Mouse (Mus musculus) retina, adult 2 months (tissue): Measurements from ENCODE around the gene Pla2g12b.
A peak's percentile ranks its signal among the peaks of the same experiment; 100 is the strongest.
"Not testable (repeated sequence)": the region's sequence is repeated elsewhere in the genome, so short reads cannot be mapped to it uniquely, and the experiment has no call there.

Experiments
- DNase-seq: peaks from one replicate; pipeline ENCODE4 v3.0.0-alpha.2; 2012; ENCODE audit warnings: low read depth, low spot score

Gene Pla2g12b

GRCm38 (mm10) chr10:59402899-59403792 is at the start of gene Pla2g12b:
TSS of gene Pla2g12b (plus strand) at chr10:59403660.
- DNase-seq: no peak

- no peak for DNase-seq
Observed at GRCm38 (mm10) chr10:59354120-59354519, 49.3 kb upstream of the Pla2g12b start.

GRCm38 (mm10) chr10:59355020-59355419 is 48.4 kb upstream of the Pla2g12b start:
- no peak for DNase-seq

- no peak for DNase-seq
Observed at GRCm38 (mm10) chr10:59358744-59359143, 44.7 kb upstream of the Pla2g12b start.

GRCm38 (mm10) chr10:59363208-59363607 is 40.3 kb upstream of the Pla2g12b start:
- DNase-seq: no peak

- no peak for DNase-seq
Observed at GRCm38 (mm10) chr10:59364551-59364950, 38.9 kb upstream of the Pla2g12b start.

- no peak for DNase-seq
Observed at GRCm38 (mm10) chr10:59365804-59366589, 37.5 kb upstream of the Pla2g12b start.

- no peak for DNase-seq
Observed at GRCm38 (mm10) chr10:59366746-59367145, 36.7 kb upstream of the Pla2g12b start.

- no peak for DNase-seq
Observed at GRCm38 (mm10) chr10:59367206-59367605, 36.3 kb upstream of the Pla2g12b start.

GRCm38 (mm10) chr10:59368729-59369128 is 34.7 kb upstream of the Pla2g12b start:
- DNase-seq: no peak

GRCm38 (mm10) chr10:59369426-59369825 is 34.0 kb upstream of the Pla2g12b start:
- no peak for DNase-seq

GRCm38 (mm10) chr10:59377906-59378305 is 25.6 kb upstream of the Pla2g12b start:
- DNase-seq: no peak

- DNase-seq: no peak
Observed at GRCm38 (mm10) chr10:59378728-59379127, 24.7 kb upstream of the Pla2g12b start.

- DNase-seq: no peak
Observed at GRCm38 (mm10) chr10:59379927-59380326, 23.5 kb upstream of the Pla2g12b start.

GRCm38 (mm10) chr10:59380411-59380821 is 23.0 kb upstream of the Pla2g12b start:
- no peak for DNase-seq

- DNase-seq: not testable (repeated sequence)
Observed at GRCm38 (mm10) chr10:59381563-59381962, 21.9 kb upstream of the Pla2g12b start.

GRCm38 (mm10) chr10:59386951-59387350 is 16.5 kb upstream of the Pla2g12b start:
- no peak for DNase-seq

GRCm38 (mm10) chr10:59389652-59390051 is 13.8 kb upstream of the Pla2g12b start:
- no peak for DNase-seq

GRCm38 (mm10) chr10:59391907-59392306 is 11.6 kb upstream of the Pla2g12b start:
- no peak for DNase-seq

GRCm38 (mm10) chr10:59395461-59395860 is 8.0 kb upstream of the Pla2g12b start, which contains the start of gene Gm10273:
TSS of gene Gm10273 (plus strand) at chr10:59395632.
- DNase-seq: not testable (repeated sequence)

GRCm38 (mm10) chr10:59403793-59404149 is 311 bp downstream of the Pla2g12b start:
- DNase-seq: peak; percentile 13

GRCm38 (mm10) chr10:59408499-59408898 is 5.0 kb downstream of the Pla2g12b start:
- no peak for DNase-seq
